Mouse (Mus musculus) erythroblast, adult 5-6 weeks (primary cell): Measurements from ENCODE around the gene Sfmbt1. TPM values are rescaled to one million over a fixed set of nuclear protein-coding genes. Genes with fewer than 3 reads are reported as not detected.
A peak's percentile ranks its signal among the peaks of the same experiment; 100 is the strongest.
"Not testable (repeated sequence)": the region's sequence is repeated elsewhere in the genome, so short reads cannot be mapped to it uniquely, and the experiment has no call there.

Source experiments
- ATAC-seq: replicated peaks from 2 replicates; pipeline ENCODE4 v1.8.0; 2016; ENCODE audit warnings: moderate number of reproducible peaks, mild to moderate bottlenecking, moderate TSS enrichment, inconsistent platforms; ENCODE audit not compliant: poor library complexity, low FRiP score, severe bottlenecking
- total RNA-seq, 2 experiments: library from RNA; stranded (forward) in 1 of 2; stranded (reverse) in 1 of 2; fragments of 150-400 nt in 1 of 2; fragments of 200-764, 138-1000 nt in 1 of 2; gene quantifications; 2 replicates each; pipeline versions ENCODE4 v1.2.3 to v1.2.4; 2015 to 2017; ENCODE audit warnings: low replicate concordance in 2 of 2

Gene Sfmbt1
- total RNA-seq, 2 experiments from 2014 or later = 8.6 to 10.1 TPM

- peak; percentile 33; the same call in 1 of the 2 replicates for ATAC-seq
Observed at GRCm38 (mm10) chr14:30715618-30716050, 985 bp downstream of the Sfmbt1 start.

- peak; percentile 51 for ATAC-seq
Observed at GRCm38 (mm10) chr14:30716051-30716952, 1.7 kb downstream of the Sfmbt1 start.

GRCm38 (mm10) chr14:30716953-30717285, 2.3 kb downstream of the Sfmbt1 start:
- peak; percentile 53 for ATAC-seq

GRCm38 (mm10) chr14:30718696-30719095, 4.0 kb downstream of the Sfmbt1 start:
- ATAC-seq = not testable (repeated sequence)

GRCm38 (mm10) chr14:30719514-30719913, 4.9 kb downstream of the Sfmbt1 start:
- ATAC-seq = no peak

- no peak for ATAC-seq
Observed at GRCm38 (mm10) chr14:30721850-30722249, 7.2 kb downstream of the Sfmbt1 start.

- no peak for ATAC-seq
Observed at GRCm38 (mm10) chr14:30722406-30722805, 7.8 kb downstream of the Sfmbt1 start.

GRCm38 (mm10) chr14:30731896-30732295, 17.2 kb downstream of the Sfmbt1 start:
- ATAC-seq = no peak

GRCm38 (mm10) chr14:30734665-30735064, 20.0 kb downstream of the Sfmbt1 start:
- no peak for ATAC-seq

GRCm38 (mm10) chr14:30735810-30736209, 21.2 kb downstream of the Sfmbt1 start:
- ATAC-seq = no peak

GRCm38 (mm10) chr14:30736413-30736812, 21.8 kb downstream of the Sfmbt1 start:
- no peak for ATAC-seq

- no peak for ATAC-seq
Observed at GRCm38 (mm10) chr14:30743891-30744290, 29.2 kb downstream of the Sfmbt1 start.

GRCm38 (mm10) chr14:30746160-30746559, 31.5 kb downstream of the Sfmbt1 start:
- no peak for ATAC-seq

GRCm38 (mm10) chr14:30757239-30757638, 42.6 kb downstream of the Sfmbt1 start:
- no peak for ATAC-seq

GRCm38 (mm10) chr14:30761211-30761610, 46.6 kb downstream of the Sfmbt1 start:
- ATAC-seq = no peak

- ATAC-seq = no peak
Observed at GRCm38 (mm10) chr14:30762131-30762903, 47.7 kb downstream of the Sfmbt1 start.

GRCm38 (mm10) chr14:30762904-30763568, 48.4 kb downstream of the Sfmbt1 start:
- ATAC-seq = no peak

- ATAC-seq = no peak
Observed at GRCm38 (mm10) chr14:30784614-30785013, 70.0 kb downstream of the Sfmbt1 start.

GRCm38 (mm10) chr14:30789471-30789870, 74.8 kb downstream of the Sfmbt1 start:
- ATAC-seq = no peak

- no peak for ATAC-seq
Observed at GRCm38 (mm10) chr14:30792871-30793270, 78.2 kb downstream of the Sfmbt1 start.
